Mouse (Mus musculus) cortical plate, adult 2 months (tissue): Measurements from ENCODE around the gene Vegfc.

Experiments
- CTCF ChIP-seq: fragments of 200-500 bp; IDR thresholded peaks from 2 replicates; pipeline ENCODE4 v1.5.1; 2011; ENCODE audit warnings: mild to moderate bottlenecking, control low read depth, low read length; ENCODE audit not compliant: insufficient read depth; ENCODE audit errors: extremely low read depth
- POLR2A ChIP-seq: fragments of 200-500 bp; IDR thresholded peaks from 2 replicates; pipeline ENCODE4 v1.6.1; 2011; ENCODE audit warnings: mild to moderate bottlenecking, low read length, control low read depth; ENCODE audit not compliant: insufficient read depth; ENCODE audit errors: extremely low read depth

DNA sequence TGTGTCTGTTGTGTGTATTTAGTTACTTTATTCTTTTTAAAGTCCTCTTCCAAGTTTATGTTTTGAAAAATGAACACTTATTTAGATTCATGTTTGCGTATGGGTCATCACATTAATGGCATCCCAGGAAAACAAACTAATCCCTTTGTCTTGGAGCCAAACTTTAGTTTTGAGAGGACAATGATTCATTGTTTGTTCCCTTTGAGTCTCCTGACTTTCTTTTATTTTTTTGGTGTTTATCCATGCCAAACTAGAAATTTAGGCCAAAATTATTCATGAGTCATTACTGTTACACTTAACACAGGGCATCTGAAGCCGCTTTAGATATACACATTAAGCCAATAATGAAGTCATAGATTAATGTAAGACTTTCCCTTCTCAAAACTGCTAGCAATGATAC lies 12.5 kb downstream of the Vegfc start:
- TF ChIP-seq CTCF, result no peak
- no peak for TF ChIP-seq POLR2A
